Mouse (Mus musculus) telencephalon, adult 2 months (tissue): ENCODE measurements around the gene Btbd35f26.
"Not testable (repeated sequence)": the region's sequence is repeated elsewhere in the genome, so short reads cannot be mapped to it uniquely, and the experiment has no call there.

Experiments used
- DNase-seq: peaks from one replicate; pipeline ENCODE4 v3.0.0-alpha.2; 2011; ENCODE audit warnings: low read depth, low spot score

Gene Btbd35f26

DNA sequence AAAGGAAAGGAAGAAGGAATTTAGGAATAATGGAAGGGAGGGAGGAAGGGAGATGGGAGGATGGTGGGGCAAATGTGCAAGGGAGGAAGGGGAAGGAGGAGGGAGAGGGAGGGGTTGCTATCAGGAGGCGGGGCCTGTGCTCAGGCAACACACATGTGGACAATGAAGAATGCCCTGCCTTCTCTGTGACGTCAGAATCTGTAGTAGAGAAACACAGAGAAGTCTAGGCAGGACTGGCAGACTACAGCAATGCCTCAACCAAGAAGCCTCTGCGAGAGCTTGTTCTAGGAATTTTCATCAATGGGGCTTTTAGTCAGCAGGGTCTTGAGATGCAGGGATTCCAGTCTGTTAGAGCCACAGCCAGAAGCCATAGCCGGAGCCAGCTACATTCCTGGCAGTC is at the start of gene Btbd35f26:
Gene Btbd35f26 (plus strand): TSS at position 301 of the 400 bp plus-strand sequence.
- not testable (repeated sequence) for DNase-seq

DNA sequence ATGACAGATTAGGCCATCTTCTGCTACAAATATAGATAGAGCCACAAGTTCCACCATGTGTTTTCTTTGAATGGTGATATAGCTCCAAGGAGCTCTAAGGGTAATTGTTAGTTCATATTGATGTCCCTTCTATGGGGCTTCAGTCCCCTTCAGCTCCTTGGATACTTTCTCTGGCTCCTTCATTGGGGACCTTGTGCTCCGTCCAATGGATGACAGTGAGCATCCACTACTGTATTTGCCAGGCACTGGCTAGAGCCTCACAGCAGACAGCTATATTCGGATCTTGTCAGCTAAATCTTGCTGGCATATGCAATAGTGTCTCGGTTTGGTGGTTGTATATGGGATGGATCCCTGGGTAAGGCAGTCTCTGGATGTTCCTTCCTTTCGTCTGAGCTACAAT is 5.7 kb downstream of the Btbd35f26 start:
- not testable (repeated sequence) for DNase-seq

DNA sequence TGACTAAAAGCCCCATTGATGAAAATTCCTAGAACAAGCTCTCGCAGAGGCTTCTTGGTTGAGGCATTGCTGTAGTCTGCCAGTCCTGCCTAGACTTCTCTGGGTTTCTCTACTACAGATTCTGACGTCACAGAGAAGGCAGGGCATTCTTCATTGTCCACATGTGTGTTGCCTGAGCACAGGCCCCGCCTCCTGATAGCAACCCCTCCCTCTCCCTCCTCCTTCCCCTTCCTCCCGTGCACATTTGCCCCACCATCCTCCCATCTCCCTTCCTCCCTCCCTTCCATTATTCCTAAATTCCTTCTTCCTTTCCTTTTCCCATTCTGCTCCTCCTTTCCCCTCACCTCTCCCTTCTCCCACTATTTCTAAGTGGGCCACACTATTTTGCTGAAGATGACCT is 47.6 kb downstream of the Btbd35f26 start, which contains the start of gene Btbd35f19:
Gene Btbd35f19 (minus strand): TSS at position 101 of the 400 bp plus-strand sequence.
- not testable (repeated sequence) for DNase-seq
